Mouse (Mus musculus) myocyte (in vitro differentiated cells): ENCODE measurements at regions not wholly inside any gene's neighbourhood (a gene's known extent, or its start where the extent isn't known, plus 50 kb on each side); places are given as distances from the start of the nearest gene placed in this dataset.

Experiments used
- E2F4 ChIP-seq: IDR thresholded peaks from one replicate; pipeline ENCODE4 v1.6.1; 2011; ENCODE audit warnings: mild to moderate bottlenecking, control low read depth, moderate library complexity; ENCODE audit not compliant: insufficient read depth
- MAX ChIP-seq: IDR thresholded peaks from one replicate; pipeline ENCODE4 v1.6.1; 2011; ENCODE audit warnings: low read depth, mild to moderate bottlenecking, control low read depth
- POLR2A ChIP-seq: IDR thresholded peaks from one replicate; pipeline ENCODE4 v1.6.1; 2011; ENCODE audit warnings: low read depth, mild to moderate bottlenecking, control low read depth, moderate library complexity; ENCODE audit not compliant: insufficient read length
- REST ChIP-seq: IDR thresholded peaks from one replicate; pipeline ENCODE4 v1.6.1; 2011; ENCODE audit warnings: mild to moderate bottlenecking, control low read depth, moderate library complexity; ENCODE audit not compliant: insufficient read depth, insufficient read length
- USF1 ChIP-seq: IDR thresholded peaks from one replicate; pipeline ENCODE4 v1.6.1; 2011; ENCODE audit warnings: low read depth, mild to moderate bottlenecking, control low read depth, moderate library complexity

DNA sequence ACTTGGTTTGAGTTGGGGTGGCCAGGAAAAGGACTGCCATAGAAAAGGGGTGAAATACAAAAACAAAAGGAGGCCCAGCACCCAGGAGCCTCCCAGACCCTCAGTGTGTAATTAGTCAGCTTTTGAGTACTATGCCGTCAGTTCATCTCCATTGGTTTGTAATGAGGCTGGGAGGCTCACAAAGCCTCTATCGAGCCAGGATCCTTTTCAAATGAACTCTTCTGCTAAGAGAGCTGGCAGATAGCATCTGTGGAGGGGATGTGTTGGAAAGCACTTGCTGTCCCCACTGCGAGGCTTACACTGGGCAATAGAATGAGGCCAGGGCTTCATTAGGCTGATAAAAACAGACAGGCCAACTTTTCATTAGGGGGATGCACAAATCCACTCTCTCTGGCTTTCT lies 445.2 kb downstream of the Nuf2 start:
- TF ChIP-seq MAX = no peak
- TF ChIP-seq POLR2A = no peak
- TF ChIP-seq REST = no peak
- no peak for TF ChIP-seq E2F4
- no peak for TF ChIP-seq USF1
